Mouse (Mus musculus) hindbrain, embryonic 12.5 days (tissue): ENCODE measurements at regions not wholly inside any gene's neighbourhood (a gene's known extent, or its start where the extent isn't known, plus 50 kb on each side); places are given as distances from the start of the nearest gene placed in this dataset.

Experiments
- ATAC-seq: fragments of 200-750 bp; cut with Nextera tagmentation; 2 replicates; pipeline ENCODE4 v1.8.0; 2017; ENCODE audit warnings: moderate TSS enrichment; ENCODE audit not compliant: low FRiP score
- H3K27ac ChIP-seq: fragments of 300-500 bp; sonication (generic); 2 replicates; pipeline ENCODE4 v1.5.1; 2016; ENCODE audit warnings: mild to moderate bottlenecking
- H3K27me3 ChIP-seq: fragments of 300-500 bp; sonication (generic); 2 replicates; pipeline ENCODE4 v1.6.1; 2016; ENCODE audit warnings: mild to moderate bottlenecking
- H3K36me3 ChIP-seq: fragments of 300-500 bp; sonication (generic); 2 replicates; pipeline ENCODE4 v1.6.1; 2016; ENCODE audit warnings: mild to moderate bottlenecking
- H3K4me1 ChIP-seq: fragments of 300-500 bp; sonication (generic); 2 replicates; pipeline ENCODE4 v1.6.1; 2016
- H3K4me2 ChIP-seq: fragments of 300-500 bp; sonication (generic); replicated peaks from 2 replicates; pipeline ENCODE4 v1.6.1; 2016; ENCODE audit warnings: mild to moderate bottlenecking
- H3K4me3 ChIP-seq: fragments of 300-500 bp; sonication (generic); 2 replicates; pipeline ENCODE4 v1.5.1; 2016; ENCODE audit warnings: mild to moderate bottlenecking
- H3K9ac ChIP-seq: fragments of 300-500 bp; sonication (generic); 2 replicates; pipeline ENCODE4 v1.6.1; 2016; ENCODE audit warnings: mild to moderate bottlenecking, moderate library complexity
- H3K9me3 ChIP-seq: fragments of 300-500 bp; sonication (generic); replicated peaks from 2 replicates; pipeline ENCODE4 v1.6.1; 2016; ENCODE audit warnings: mild to moderate bottlenecking
- WGBS: fragments of 180-500 bp; shearing (Covaris S2); methylation state at CpG from one replicate; pipeline ENCODE4 v1.1.7; 2016; 5-methylcytosine and 5-hydroxymethylcytosine counted together

DNA sequence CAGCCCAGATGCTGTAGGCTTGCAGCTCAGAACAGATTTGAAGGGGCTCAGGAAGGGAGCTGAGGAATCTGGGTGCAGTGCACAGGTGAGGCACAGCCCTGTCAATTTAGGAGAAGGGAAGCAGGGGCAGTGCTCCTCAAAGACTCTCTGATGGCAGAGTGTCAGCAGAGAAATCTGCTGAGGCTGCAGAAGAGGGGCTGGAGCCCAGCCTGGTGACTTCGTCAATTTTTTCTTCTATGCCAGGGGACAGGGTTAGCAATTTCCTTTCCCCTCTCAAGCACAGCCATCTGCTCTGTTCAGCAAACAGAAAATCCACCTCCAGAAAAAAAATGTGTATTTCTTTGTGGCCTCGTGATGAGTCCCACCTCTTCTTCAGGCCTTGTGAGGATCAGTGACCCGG lies 82.0 kb upstream of the Cpeb4 start:
- H3K27me3 ChIP-seq = no peaks in the 10 kb centered on the region
- no peaks in the 10 kb centered on the region for H3K36me3 ChIP-seq
- no peaks in the 10 kb centered on the region for H3K4me1 ChIP-seq
- no peak for ATAC-seq
- 87% methylated on average over 3 of the region's 3 CpGs for WGBS
- no peak overlapping the region for H3K4me3 ChIP-seq
- H3K27ac ChIP-seq = no peak overlapping the region
- H3K4me2 ChIP-seq = no peak overlapping the region
- H3K9ac ChIP-seq = no peak overlapping the region
- H3K9me3 ChIP-seq = no peaks in the 10 kb centered on the region

DNA sequence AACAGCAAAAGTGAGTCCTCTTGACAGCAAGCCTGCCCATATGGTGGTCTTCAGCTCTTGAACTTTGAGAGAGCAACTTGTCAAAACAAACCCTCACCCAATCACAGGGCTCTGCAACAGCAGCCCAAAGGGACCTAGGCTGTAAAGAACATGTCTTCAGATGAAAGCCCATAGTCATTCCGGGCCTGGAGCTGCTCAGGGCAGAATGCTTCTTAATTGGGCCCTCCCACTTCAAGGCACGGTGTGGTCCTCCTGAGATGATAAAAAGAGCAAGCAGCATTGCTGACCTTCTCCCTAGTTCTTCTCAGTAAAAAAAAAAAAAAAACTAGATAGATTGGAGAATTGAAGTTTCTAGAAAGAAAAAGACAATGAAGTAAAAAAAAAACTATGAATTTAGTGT lies 80.7 kb upstream of the Cpeb4 start:
- H3K27me3 ChIP-seq = no peaks in the 10 kb centered on the region
- H3K4me1 ChIP-seq = no peaks in the 10 kb centered on the region
- no peaks in the 10 kb centered on the region for H3K9me3 ChIP-seq
- ATAC-seq = no peak
- H3K36me3 ChIP-seq = no peaks in the 10 kb centered on the region
- no peak overlapping the region for H3K9ac ChIP-seq
- WGBS = 64% methylated on average over 2 of the region's 2 CpGs
- H3K27ac ChIP-seq = no peak overlapping the region
- H3K4me3 ChIP-seq = no peak overlapping the region
- H3K4me2 ChIP-seq = no peak overlapping the region

DNA sequence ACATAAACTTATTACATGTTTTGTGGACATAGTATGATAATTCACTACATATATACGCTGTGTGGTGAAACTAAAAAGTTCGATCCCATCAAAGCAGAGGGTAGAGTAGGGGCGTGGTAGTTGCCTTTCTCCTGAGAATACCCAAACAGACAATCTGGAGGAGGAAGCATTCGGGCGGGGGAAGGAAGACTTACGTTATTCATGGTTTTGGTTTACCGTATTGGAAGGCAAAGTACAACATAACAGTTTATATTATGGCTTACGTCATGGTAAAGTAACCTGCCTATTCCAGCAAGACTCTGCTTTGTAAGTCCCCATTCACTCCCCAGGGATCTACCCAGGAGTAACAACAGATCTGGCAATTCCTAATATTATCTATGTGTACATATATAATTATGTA lies 76.9 kb upstream of the Cpeb4 start:
- ATAC-seq = no peak
- H3K27ac ChIP-seq = no peak overlapping the region
- H3K9ac ChIP-seq = no peak overlapping the region
- no peaks in the 10 kb centered on the region for H3K4me1 ChIP-seq
- H3K36me3 ChIP-seq = no peaks in the 10 kb centered on the region
- H3K9me3 ChIP-seq = 0 out of 2 replicates have a peak, but pooled peaks cover 3% of the 10 kb centered on the region
- WGBS = 87% methylated on average over 8 of the region's 8 CpGs
- no peaks in the 10 kb centered on the region for H3K27me3 ChIP-seq
- no peak overlapping the region for H3K4me2 ChIP-seq
- no peak overlapping the region for H3K4me3 ChIP-seq

DNA sequence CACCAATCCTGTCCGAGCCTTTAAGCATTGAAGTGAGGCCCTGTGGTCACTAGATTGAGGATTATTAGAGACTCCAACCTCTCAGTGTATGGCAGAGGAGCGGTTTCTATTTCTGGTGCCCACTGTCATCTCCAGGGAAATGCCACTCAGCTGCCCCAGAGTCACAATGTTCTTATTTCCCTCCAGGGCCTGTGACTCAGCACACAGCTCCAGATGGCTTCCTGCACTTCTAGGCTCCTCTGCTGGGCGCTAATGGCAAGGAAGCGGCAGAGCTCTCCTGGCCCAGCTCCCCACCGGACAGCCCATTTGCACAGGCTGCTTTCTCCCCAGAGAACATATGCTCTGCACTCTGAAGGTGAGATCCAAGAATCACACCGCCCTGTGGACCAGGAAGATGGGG lies 75.8 kb upstream of the Cpeb4 start:
- Histone ChIP-seq H3K27ac (no peak overlapping the region), H3K4me3 (no peak overlapping the region), H3K4me1 (no peaks in the 10 kb centered on the region), H3K36me3 (no peaks in the 10 kb centered on the region), H3K9me3 (0 out of 2 replicates have a peak, but pooled peaks cover 3% of the 10 kb centered on the region), H3K9ac (no peak overlapping the region), H3K27me3 (no peaks in the 10 kb centered on the region), H3K4me2 (no peak overlapping the region)
- ATAC-seq = no peak
- 54% methylated on average over 6 of the region's 6 CpGs for WGBS

DNA sequence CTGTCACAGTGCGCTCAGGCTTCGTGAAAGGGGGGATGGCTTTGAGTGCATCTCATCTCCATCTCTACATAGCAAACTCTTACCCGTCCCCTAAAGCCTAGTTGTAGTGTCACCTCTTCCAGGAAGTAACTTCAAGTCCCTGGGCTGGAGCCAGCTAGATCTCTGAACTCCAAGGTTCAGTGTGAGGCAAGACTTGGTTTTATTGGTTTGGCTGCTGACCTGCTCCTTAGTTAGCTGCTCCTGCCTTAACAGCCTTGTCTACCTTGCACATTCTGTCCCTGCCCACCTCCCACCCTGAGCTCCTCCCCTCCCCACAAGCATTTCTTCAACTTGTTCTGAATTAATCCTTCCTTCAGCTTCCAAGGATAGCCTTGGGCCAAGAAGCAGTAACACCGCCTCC lies 70.4 kb upstream of the Cpeb4 start:
- H3K27me3 ChIP-seq = no peaks in the 10 kb centered on the region
- no peak for ATAC-seq
- H3K4me3 ChIP-seq = no peak overlapping the region
- 0 out of 2 replicates have a peak, but pooled peaks cover 3% of the 10 kb centered on the region for H3K9me3 ChIP-seq
- no peaks in the 10 kb centered on the region for H3K36me3 ChIP-seq
- no peak overlapping the region for H3K27ac ChIP-seq
- H3K4me2 ChIP-seq = no peak overlapping the region
- 75% methylated on average over 4 of the region's 4 CpGs for WGBS
- H3K4me1 ChIP-seq = 0 out of 2 replicates have a peak, but pooled peaks cover 3% of the 10 kb centered on the region
- H3K9ac ChIP-seq = no peak overlapping the region

DNA sequence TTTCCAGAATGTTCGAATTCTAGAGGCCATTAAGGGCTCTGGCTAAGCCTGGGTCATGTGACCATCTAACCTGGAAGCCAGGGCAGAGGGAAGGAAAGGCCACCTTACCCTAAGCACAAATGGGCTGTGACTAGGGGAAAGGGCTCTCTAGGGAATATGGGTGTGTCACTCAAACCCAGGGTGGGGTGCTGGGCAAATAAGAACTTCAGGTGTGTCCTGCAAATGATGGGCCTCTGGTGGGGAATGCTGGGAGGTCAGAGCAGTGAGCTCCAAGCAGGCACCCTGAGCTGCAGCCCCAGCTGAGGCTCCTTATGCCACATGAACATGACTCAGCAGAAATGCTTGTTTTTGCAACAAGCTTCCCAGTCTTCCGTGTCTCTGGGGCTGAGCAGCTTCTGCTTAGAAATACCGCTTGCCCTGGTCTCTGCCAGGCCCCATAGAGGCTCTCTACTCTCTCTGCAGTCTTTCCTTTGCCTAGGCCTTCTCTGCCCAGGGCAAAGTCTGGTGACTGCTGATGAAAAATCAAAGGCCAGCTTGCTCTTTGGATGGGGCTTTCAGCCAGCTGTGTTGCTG lies 68.6 kb upstream of the Cpeb4 start:
- peak; percentile 48; the same call in 1 of the 2 replicates for ATAC-seq
- Histone ChIP-seq H3K4me2 (no peak overlapping the region), H3K27ac (no peak overlapping the region), H3K9me3 (0 out of 2 replicates have a peak, but pooled peaks cover 3% of the 10 kb centered on the region), H3K27me3 (no peaks in the 10 kb centered on the region), H3K4me1 (0 out of 2 replicates have a peak, but pooled peaks cover 6% of the 10 kb centered on the region), H3K9ac (no peak overlapping the region), H3K36me3 (no peaks in the 10 kb centered on the region), H3K4me3 (no peak overlapping the region)
- 46% methylated on average over 3 of the region's 3 CpGs for WGBS

DNA sequence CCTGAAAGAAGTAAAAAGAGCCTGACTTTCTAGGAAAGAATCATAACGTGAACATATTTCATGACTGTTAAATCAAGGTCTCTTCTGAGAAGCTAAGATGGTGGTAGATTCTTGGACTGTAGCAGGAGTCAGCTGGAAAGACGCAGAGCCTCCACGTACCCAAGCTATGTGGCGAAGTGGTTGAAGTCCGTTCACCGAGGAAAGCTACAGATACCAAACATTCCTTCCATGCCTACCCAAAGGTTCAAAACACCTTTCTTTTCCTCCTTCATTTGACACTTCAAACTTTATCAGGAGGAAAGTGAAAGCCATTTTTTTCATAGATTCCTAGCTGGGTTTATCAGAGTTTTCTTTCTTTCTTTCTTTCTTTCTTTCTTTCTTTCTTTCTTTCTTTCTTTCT lies 67.5 kb upstream of the Cpeb4 start:
- no peak overlapping the region for H3K4me2 ChIP-seq
- H3K9me3 ChIP-seq = no peaks in the 10 kb centered on the region
- no peaks in the 10 kb centered on the region for H3K27me3 ChIP-seq
- H3K27ac ChIP-seq = no peak overlapping the region
- no peaks in the 10 kb centered on the region for H3K36me3 ChIP-seq
- no peak for ATAC-seq
- H3K4me1 ChIP-seq = peaks cover 9% of the 10 kb centered on the region; the same call in 1 of the 2 replicates
- H3K4me3 ChIP-seq = no peak overlapping the region
- WGBS = 88% methylated on average over 6 of the region's 6 CpGs
- H3K9ac ChIP-seq = no peak overlapping the region

DNA sequence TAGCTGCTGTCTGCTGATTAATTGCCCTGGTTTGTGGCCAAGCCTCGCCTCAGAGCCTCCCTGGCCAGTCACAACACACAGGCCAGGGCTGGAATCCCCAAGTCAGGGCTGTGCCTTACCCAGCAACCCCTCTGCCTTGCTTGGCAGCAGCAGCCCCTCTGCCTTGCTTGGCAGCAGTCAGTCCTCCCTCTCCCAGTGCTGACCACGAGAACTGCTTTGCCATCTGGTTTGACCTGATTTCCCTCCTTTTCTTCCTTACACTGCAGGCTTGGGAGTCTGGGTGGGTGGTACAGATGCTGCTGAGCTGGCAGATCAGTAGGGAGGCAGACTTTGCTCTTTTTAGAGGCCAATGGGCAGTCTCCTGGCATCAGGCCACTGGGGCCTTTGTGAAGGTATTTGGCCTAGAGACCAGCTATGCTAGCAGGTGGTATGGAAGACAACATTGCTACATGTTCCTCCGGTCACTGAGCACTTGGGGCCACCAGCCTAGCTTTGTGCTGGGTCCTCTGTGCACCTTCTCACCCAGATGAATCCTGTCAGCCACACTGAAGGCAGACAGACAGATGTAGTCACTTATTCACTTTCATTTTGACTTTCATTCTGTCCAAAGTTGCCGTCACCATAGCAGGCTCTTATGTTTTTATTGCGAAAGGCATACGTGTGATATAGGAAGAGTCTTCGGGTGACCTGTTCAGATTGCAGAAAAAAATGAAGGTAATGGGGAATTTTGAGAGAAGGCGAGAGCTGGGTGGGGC lies 64.4 kb upstream of the Cpeb4 start:
- 85% methylated on average over 8 of the region's 8 CpGs for WGBS
- no peaks in the 10 kb centered on the region for H3K27me3 ChIP-seq
- H3K4me1 ChIP-seq = peaks cover 15% of the 10 kb centered on the region
- no peak overlapping the region for H3K9ac ChIP-seq
- no peak overlapping the region for H3K27ac ChIP-seq
- ATAC-seq = no peak; the same call in 1 of the 2 replicates
- H3K36me3 ChIP-seq = no peaks in the 10 kb centered on the region
- no peak overlapping the region for H3K4me3 ChIP-seq
- H3K4me2 ChIP-seq = no peak overlapping the region
- no peaks in the 10 kb centered on the region for H3K9me3 ChIP-seq

DNA sequence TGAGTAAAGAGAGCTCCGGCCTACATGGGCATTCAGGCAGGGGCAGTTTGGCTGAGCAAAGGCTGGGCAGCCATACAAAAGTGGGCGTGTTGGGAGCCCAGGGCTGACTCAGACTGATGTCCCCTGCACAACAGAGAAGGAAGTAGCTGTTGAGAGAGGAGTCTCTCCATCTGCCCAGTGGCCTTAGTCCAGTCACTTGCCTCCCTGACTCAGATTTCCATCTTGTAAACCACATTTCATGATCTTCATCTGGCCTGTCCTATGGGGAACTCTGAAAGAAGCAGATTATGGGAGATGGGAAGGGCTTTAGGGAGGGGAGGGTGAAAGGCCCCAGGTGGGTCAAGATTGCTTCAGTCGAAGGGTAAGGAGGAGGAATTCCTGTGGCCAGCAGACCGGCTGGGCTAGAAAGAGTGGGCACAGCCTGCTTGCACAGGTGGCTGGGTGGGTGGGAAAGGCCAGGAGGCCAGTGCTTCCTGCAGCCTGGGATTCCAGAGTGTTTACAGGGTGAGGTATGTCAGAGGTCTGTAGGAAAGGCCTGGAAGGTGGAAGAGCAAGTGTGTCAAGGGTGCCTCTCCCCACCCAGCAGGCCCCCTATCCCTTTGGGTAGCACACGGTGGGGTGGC lies 63.7 kb upstream of the Cpeb4 start:
- WGBS = 75% methylated on average over 5 of the region's 5 CpGs
- H3K27ac ChIP-seq = no peak overlapping the region
- no peak for ATAC-seq

DNA sequence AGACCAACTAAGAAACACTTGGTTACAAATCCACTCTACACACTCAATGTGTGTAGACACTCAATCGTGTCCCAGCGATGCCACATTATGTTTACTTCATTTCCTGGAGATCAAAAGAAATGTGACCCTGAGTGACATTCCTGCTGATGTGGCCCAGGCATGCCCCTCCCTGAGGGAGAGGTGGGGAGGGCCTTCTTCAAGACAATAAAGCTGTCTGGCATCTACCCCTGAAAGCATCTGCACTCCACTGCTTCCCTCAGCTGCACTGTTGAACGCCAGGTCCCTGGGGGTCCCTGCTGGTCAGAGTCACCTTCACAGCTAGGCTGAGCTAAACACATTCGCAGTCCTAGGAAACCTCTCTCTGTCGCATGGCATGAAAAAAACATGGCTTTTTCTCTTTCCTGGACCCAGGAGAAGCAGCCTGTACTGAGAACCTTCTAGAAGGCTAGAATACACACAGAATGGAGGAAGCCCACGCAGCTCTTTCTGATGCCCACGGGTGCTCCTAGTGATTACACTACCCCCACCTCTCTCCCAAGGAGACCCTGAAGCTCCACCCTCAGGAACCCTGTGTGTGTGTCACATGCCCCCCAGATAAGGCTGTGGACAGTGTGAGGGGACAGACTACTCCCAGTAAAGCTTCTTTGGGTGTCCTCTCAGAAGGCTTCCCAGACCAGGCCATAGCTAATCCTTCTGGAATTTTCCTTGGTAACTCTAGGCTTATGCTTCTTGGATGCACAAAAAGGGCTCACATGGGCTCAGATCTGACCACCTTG lies 61.8 kb upstream of the Cpeb4 start:
- H3K27ac ChIP-seq = no peak overlapping the region
- no peaks in the 10 kb centered on the region for H3K36me3 ChIP-seq
- WGBS = 44% methylated on average over 7 of the region's 7 CpGs
- H3K27me3 ChIP-seq = no peaks in the 10 kb centered on the region
- H3K4me3 ChIP-seq = no peak overlapping the region
- no peak overlapping the region for H3K4me2 ChIP-seq
- H3K9me3 ChIP-seq = no peaks in the 10 kb centered on the region
- H3K9ac ChIP-seq = no peak overlapping the region
- H3K4me1 ChIP-seq = peaks cover 13% of the 10 kb centered on the region
- ATAC-seq = peak; percentile 51; the same call in 1 of the 2 replicates

More for the DNA sequence above, 63.7 kb upstream of the Cpeb4 start:
- H3K36me3 ChIP-seq = no peaks in the 10 kb centered on the region
- H3K9me3 ChIP-seq = no peaks in the 10 kb centered on the region
- no peak overlapping the region for H3K9ac ChIP-seq
- H3K4me2 ChIP-seq = no peak overlapping the region
- H3K4me1 ChIP-seq = peaks cover 15% of the 10 kb centered on the region
- no peak overlapping the region for H3K4me3 ChIP-seq
- H3K27me3 ChIP-seq = no peaks in the 10 kb centered on the region

DNA sequence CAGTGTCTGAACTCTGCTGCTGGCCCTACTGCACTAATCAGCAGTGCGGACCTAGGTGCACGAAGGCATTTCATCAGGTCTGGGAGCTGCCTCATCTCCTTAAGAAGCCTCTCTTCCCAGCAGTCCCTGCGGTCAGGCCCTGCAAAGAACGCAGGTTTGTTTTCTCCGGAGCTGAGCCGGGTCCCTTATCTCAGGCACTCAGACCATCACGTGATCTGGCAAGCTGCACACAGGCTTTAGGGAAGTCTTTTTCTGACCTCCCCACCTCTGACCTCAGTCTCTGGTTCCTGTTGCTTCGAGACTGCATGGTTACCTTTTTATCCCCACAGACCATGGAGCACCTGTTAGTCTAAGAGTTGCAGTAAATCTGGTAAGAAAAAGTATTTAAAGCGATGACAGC lies 59.8 kb upstream of the Cpeb4 start:
- Histone ChIP-seq H3K36me3 (no peaks in the 10 kb centered on the region), H3K4me3 (no peak overlapping the region), H3K9ac (no peak overlapping the region), H3K27me3 (no peaks in the 10 kb centered on the region), H3K27ac (no peak overlapping the region), H3K4me1 (peaks cover 13% of the 10 kb centered on the region), H3K4me2 (no peak overlapping the region), H3K9me3 (no peaks in the 10 kb centered on the region)
- ATAC-seq = no peak
- 79% methylated on average over 9 of the region's 9 CpGs for WGBS

DNA sequence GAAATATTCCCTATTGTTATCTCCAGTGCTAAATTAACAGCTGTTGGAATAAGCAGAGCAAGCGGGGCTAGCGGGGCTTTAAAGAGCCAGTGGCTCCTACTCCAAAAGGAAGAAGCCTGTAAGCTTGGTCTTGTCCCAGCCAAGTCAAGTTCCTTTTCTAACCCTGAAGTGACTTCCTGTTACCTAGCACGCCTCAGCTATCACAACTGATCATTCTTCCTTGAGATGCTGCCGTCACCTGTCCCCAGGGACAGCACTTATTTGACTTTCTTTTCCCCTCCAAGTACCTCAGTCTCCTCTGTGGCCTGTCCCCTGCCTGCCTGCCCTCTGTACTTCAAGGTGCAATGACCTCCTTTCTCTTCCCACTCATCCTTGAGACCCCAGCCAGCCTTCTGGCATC lies 57.4 kb upstream of the Cpeb4 start:
- WGBS = 90% methylated on average over 4 of the region's 4 CpGs
- Histone ChIP-seq H3K9ac (no peak overlapping the region), H3K4me1 (peaks cover 6% of the 10 kb centered on the region), H3K27me3 (no peaks in the 10 kb centered on the region), H3K36me3 (no peaks in the 10 kb centered on the region), H3K4me3 (no peak overlapping the region), H3K9me3 (no peaks in the 10 kb centered on the region), H3K27ac (no peak overlapping the region), H3K4me2 (no peak overlapping the region)
- no peak for ATAC-seq
